Mouse (Mus musculus): ENCODE results near the gene Clec16a. TPM values are rescaled to one million over a fixed set of nuclear protein-coding genes. Genes with fewer than 3 reads are reported as not detected.

Clec16a gene
- polyA plus RNA-seq, 1 experiment from 2014 or later, result 11.3 TPM

GRCm38 (mm10) chr16:10520908-10521614 is 24.1 kb upstream of the Clec16a start:
- Histone ChIP-seq H3K36me3 (replicated peaks; ENCODE audit: insufficient read depth, low read length) (no peaks in the 10 kb centered on the region), H3K4me1 (ENCODE audit: insufficient read depth) (peaks cover 5% of the 10 kb centered on the region), H3K4me2 (ENCODE audit: low read depth, low read length) (no peak overlapping the region), H3K27ac (ENCODE audit: low read depth) (no peak overlapping the region), H3K9me3 (ENCODE audit: low read length) (no peaks in the 10 kb centered on the region), H3K4me3 (ENCODE audit: low read depth, low read length) (no peak overlapping the region), H3K9ac (replicated peaks) (no peak overlapping the region), H3K27me3 (ENCODE audit: insufficient read depth, low read length) (no peaks in the 10 kb centered on the region)
- DNase-seq (peak; percentile 78), ATAC-seq (no peak)
- WGBS (ENCODE audit: insufficient replicate concordance), result 42% methylated on average over 2 of the region's 2 CpGs
- no peak for TF ChIP-seq EP300 (IDR thresholded peaks at IDR 0.05; ENCODE audit: low read depth)
- TF ChIP-seq CTCF (IDR thresholded peaks at IDR 0.05; ENCODE audit: low read depth), result peak; percentile 79

- whole genome bisulfite sequencing (ENCODE audit: insufficient replicate concordance), result 86% methylated on average over 1 of the region's 1 CpGs
- ATAC-seq, result 0 out of 2 replicates have a peak, but pooled peaks have one; percentile 39
- H3K9ac ChIP-seq (replicated peaks), result no peak overlapping the region
- no peak overlapping the region for H3K4me2 ChIP-seq (ENCODE audit: low read depth, low read length)
- no peaks in the 10 kb centered on the region for H3K36me3 ChIP-seq (replicated peaks; ENCODE audit: insufficient read depth, low read length)
- TF ChIP-seq CTCF (IDR thresholded peaks at IDR 0.05; ENCODE audit: low read depth), result peak; percentile 76
- TF ChIP-seq EP300 (IDR thresholded peaks at IDR 0.05; ENCODE audit: low read depth), result no peak
- H3K27ac ChIP-seq (ENCODE audit: low read depth), result no peak overlapping the region
- no peaks in the 10 kb centered on the region for H3K9me3 ChIP-seq (ENCODE audit: low read length)
- peak; percentile 77 for DNase-seq
- no peak overlapping the region for H3K4me3 ChIP-seq (ENCODE audit: low read depth, low read length)
- no peaks in the 10 kb centered on the region for H3K27me3 ChIP-seq (ENCODE audit: insufficient read depth, low read length)
- peaks cover 5% of the 10 kb centered on the region for H3K4me1 ChIP-seq (ENCODE audit: insufficient read depth)
Observed at GRCm38 (mm10) chr16:10522811-10523210, 22.3 kb upstream of the Clec16a start.

- no peaks in the 10 kb centered on the region for H3K27me3 ChIP-seq (ENCODE audit: insufficient read depth, low read length)
- H3K27ac ChIP-seq (ENCODE audit: low read depth), result no peak overlapping the region
- no peak for ATAC-seq
- TF ChIP-seq EP300 (IDR thresholded peaks at IDR 0.05; ENCODE audit: low read depth), result no peak
- no peak for TF ChIP-seq CTCF (IDR thresholded peaks at IDR 0.05; ENCODE audit: low read depth)
- H3K4me1 ChIP-seq (ENCODE audit: insufficient read depth), result peaks cover 5% of the 10 kb centered on the region
- DNase-seq, result no peak
- H3K4me2 ChIP-seq (ENCODE audit: low read depth, low read length), result no peak overlapping the region
- no peaks in the 10 kb centered on the region for H3K36me3 ChIP-seq (replicated peaks; ENCODE audit: insufficient read depth, low read length)
- H3K9ac ChIP-seq (replicated peaks), result no peak overlapping the region
- no peaks in the 10 kb centered on the region for H3K9me3 ChIP-seq (ENCODE audit: low read length)
- 86% methylated on average over 8 of the region's 8 CpGs for WGBS (ENCODE audit: insufficient replicate concordance)
- H3K4me3 ChIP-seq (ENCODE audit: low read depth, low read length), result no peak overlapping the region
Observed at GRCm38 (mm10) chr16:10523650-10524049, 21.5 kb upstream of the Clec16a start.

- Histone ChIP-seq H3K9ac (replicated peaks) (no peak overlapping the region), H3K4me2 (ENCODE audit: low read depth, low read length) (no peak overlapping the region), H3K27ac (ENCODE audit: low read depth) (no peak overlapping the region), H3K27me3 (ENCODE audit: insufficient read depth, low read length) (no peaks in the 10 kb centered on the region), H3K4me3 (ENCODE audit: low read depth, low read length) (no peak overlapping the region), H3K9me3 (ENCODE audit: low read length) (no peaks in the 10 kb centered on the region), H3K36me3 (replicated peaks; ENCODE audit: insufficient read depth, low read length) (peaks cover 3% of the 10 kb centered on the region; the same call in 1 of the 2 replicates), H3K4me1 (ENCODE audit: insufficient read depth) (peaks cover 5% of the 10 kb centered on the region)
- DNase-seq (no peak), ATAC-seq (peak; percentile 75)
- TF ChIP-seq CTCF (IDR thresholded peaks at IDR 0.05; ENCODE audit: low read depth), result no peak
- no peak for TF ChIP-seq EP300 (IDR thresholded peaks at IDR 0.05; ENCODE audit: low read depth)
- WGBS (ENCODE audit: insufficient replicate concordance), result 23% methylated on average over 4 of the region's 4 CpGs
Observed at GRCm38 (mm10) chr16:10524866-10525609, 20.1 kb upstream of the Clec16a start.

- no peak overlapping the region for H3K4me3 ChIP-seq (ENCODE audit: low read depth, low read length)
Observed at GRCm38 (mm10) chr16:10525610-10525980, 19.5 kb upstream of the Clec16a start.

GRCm38 (mm10) chr16:10527046-10527644 is 18.0 kb upstream of the Clec16a start:
- DNase-seq (no peak), ATAC-seq (no peak)
- no peaks in the 10 kb centered on the region for H3K27me3 ChIP-seq (ENCODE audit: insufficient read depth, low read length)
- no peak overlapping the region for H3K27ac ChIP-seq (ENCODE audit: low read depth)
- H3K4me2 ChIP-seq (ENCODE audit: low read depth, low read length), result no peak overlapping the region
- H3K4me1 ChIP-seq (ENCODE audit: insufficient read depth), result peaks cover 5% of the 10 kb centered on the region
- no peaks in the 10 kb centered on the region for H3K9me3 ChIP-seq (ENCODE audit: low read length)
- H3K9ac ChIP-seq (replicated peaks), result no peak overlapping the region
- no peak overlapping the region for H3K4me3 ChIP-seq (ENCODE audit: low read depth, low read length)
- 78% methylated on average over 6 of the region's 6 CpGs for WGBS (ENCODE audit: insufficient replicate concordance)
- H3K36me3 ChIP-seq (replicated peaks; ENCODE audit: insufficient read depth, low read length), result peaks cover 3% of the 10 kb centered on the region
- TF ChIP-seq CTCF (IDR thresholded peaks at IDR 0.05; ENCODE audit: low read depth) (peak; percentile 19; the same call in 1 of the 2 replicates), EP300 (IDR thresholded peaks at IDR 0.05; ENCODE audit: low read depth) (no peak)

More at GRCm38 (mm10) chr16:10525610-10525980, 19.5 kb upstream of the Clec16a start:
- 55% methylated on average over 2 of the region's 2 CpGs for WGBS (ENCODE audit: insufficient replicate concordance)
- Histone ChIP-seq H3K27me3 (ENCODE audit: insufficient read depth, low read length) (no peaks in the 10 kb centered on the region), H3K9me3 (ENCODE audit: low read length) (no peaks in the 10 kb centered on the region), H3K27ac (ENCODE audit: low read depth) (no peak overlapping the region), H3K4me2 (ENCODE audit: low read depth, low read length) (no peak overlapping the region), H3K36me3 (replicated peaks; ENCODE audit: insufficient read depth, low read length) (peaks cover 3% of the 10 kb centered on the region), H3K4me1 (ENCODE audit: insufficient read depth) (peaks cover 5% of the 10 kb centered on the region), H3K9ac (replicated peaks) (no peak overlapping the region)
- no peak for DNase-seq
- peak; percentile 63 for ATAC-seq
- no peak for TF ChIP-seq EP300 (IDR thresholded peaks at IDR 0.05; ENCODE audit: low read depth)
- no peak for TF ChIP-seq CTCF (IDR thresholded peaks at IDR 0.05; ENCODE audit: low read depth)
